Mouse (Mus musculus): ENCODE results near the gene Csf3r. TPM values are rescaled to one million over a fixed set of nuclear protein-coding genes. Genes with fewer than 3 reads are reported as not detected.

Csf3r gene
- total and polyA plus RNA-seq, 3 experiments: 0.06 TPM; not detected in 2

DNA sequence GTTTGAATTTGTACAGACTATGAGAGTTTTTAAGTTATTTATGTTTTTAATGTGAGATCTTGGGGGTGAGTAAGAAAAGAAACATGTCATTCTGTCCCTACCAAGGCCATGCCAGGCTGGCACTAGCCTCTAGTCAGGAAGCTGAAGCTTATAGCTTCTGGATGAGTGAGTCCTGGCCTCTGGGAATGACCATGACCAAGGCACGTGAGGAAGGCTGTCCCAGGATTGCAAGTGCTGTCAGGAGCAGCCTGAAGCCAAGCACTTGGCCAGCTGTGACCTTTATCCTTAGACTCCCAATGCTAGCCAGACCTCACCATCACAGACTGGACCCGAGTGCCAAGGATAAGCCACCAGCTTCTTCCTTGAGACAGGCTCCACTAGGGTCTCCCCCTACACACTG is 31.4 kb upstream of the Csf3r start:
- Histone ChIP-seq H3K4me3 (ENCODE audit: control insufficient read depth in 1 of 2, insufficient read depth in 1 of 2, low read depth in 2 of 2, low read length in 2 of 2) (no peak overlapping the region), H3K36me3 (ENCODE audit: control insufficient read depth in 1 of 2, insufficient read depth in 2 of 2, low read length in 2 of 2) (no peaks in the 10 kb centered on the region), H3K27me3 (ENCODE audit: control insufficient read depth in 1 of 2, insufficient read depth in 2 of 2, low read length in 2 of 2) (no peaks in the 10 kb centered on the region), H3K9ac (ENCODE audit: control insufficient read depth, low read depth, low read length, poor library complexity, severe bottlenecking) (no peak overlapping the region), H3K9me3 (replicated peaks; ENCODE audit: insufficient read depth, low read length) (no peaks in the 10 kb centered on the region), H3K79me2 (ENCODE audit: control insufficient read depth, insufficient read depth, low read length, poor library complexity) (no peaks in the 10 kb centered on the region), H3K27ac (ENCODE audit: control insufficient read depth, low read depth, low read length) (no peak overlapping the region), H3K4me1 (ENCODE audit: control insufficient read depth in 1 of 2, insufficient read depth in 2 of 2, low read length in 2 of 2) (no peaks in the 10 kb centered on the region)
- no peak for TF ChIP-seq USF2 (IDR thresholded peaks at IDR 0.05; ENCODE audit: borderline replicate concordance in 1 of 2, insufficient read depth in 1 of 2, low read depth in 1 of 2, low read length in 2 of 2)
- DNase-seq (ENCODE audit: low read depth, low spot score): no peak

GRCm38 (mm10) chr4:125996576-125996975 is 27.8 kb upstream of the Csf3r start:
- Histone ChIP-seq H3K27me3 (ENCODE audit: control insufficient read depth in 1 of 2, insufficient read depth in 2 of 2, low read length in 2 of 2) (no peaks in the 10 kb centered on the region), H3K9me3 (replicated peaks; ENCODE audit: insufficient read depth, low read length) (no peaks in the 10 kb centered on the region), H3K27ac (ENCODE audit: control insufficient read depth, low read depth, low read length) (no peak overlapping the region), H3K4me1 (ENCODE audit: control insufficient read depth in 1 of 2, insufficient read depth in 2 of 2, low read length in 2 of 2) (no peaks in the 10 kb centered on the region), H3K79me2 (ENCODE audit: control insufficient read depth, insufficient read depth, low read length, poor library complexity) (no peaks in the 10 kb centered on the region), H3K4me3 (ENCODE audit: control insufficient read depth in 1 of 2, insufficient read depth in 1 of 2, low read depth in 2 of 2, low read length in 2 of 2) (no peak overlapping the region), H3K36me3 (ENCODE audit: control insufficient read depth in 1 of 2, insufficient read depth in 2 of 2, low read length in 2 of 2) (no peaks in the 10 kb centered on the region), H3K9ac (ENCODE audit: control insufficient read depth, low read depth, low read length, poor library complexity, severe bottlenecking) (no peak overlapping the region)
- DNase-seq (ENCODE audit: low read depth, low spot score): peak; percentile 63
- 0 out of 2 replicates have a peak, but pooled peaks have one; percentile 25 for TF ChIP-seq MXI1 (IDR thresholded peaks at IDR 0.05; ENCODE audit: low read depth, low read length)
- TF ChIP-seq ELF1 (IDR thresholded peaks at IDR 0.05; ENCODE audit: low read depth, low read length): no peak
- TF ChIP-seq GATA1 (IDR thresholded peaks at IDR 0.05; ENCODE audit: low read depth, low read length): no peak
- no peak for TF ChIP-seq GABPA (IDR thresholded peaks at IDR 0.05; ENCODE audit: low read depth, low read length)
- no peak for TF ChIP-seq MAZ (IDR thresholded peaks at IDR 0.05; ENCODE audit: low read depth, low read length)
- TF ChIP-seq ZNF384 (IDR thresholded peaks at IDR 0.05; ENCODE audit: low read depth, low read length): no peak
- no peak for TF ChIP-seq ZMIZ1 (IDR thresholded peaks at IDR 0.05; ENCODE audit: low read depth, low read length)
- no peak for TF ChIP-seq BHLHE40 (IDR thresholded peaks at IDR 0.05; ENCODE audit: borderline replicate concordance, low read depth, low read length)
- no peak for TF ChIP-seq MYB (IDR thresholded peaks at IDR 0.05; ENCODE audit: low read depth, low read length)
- no peak for TF ChIP-seq MAX (IDR thresholded peaks at IDR 0.05; ENCODE audit: low read length)
- TF ChIP-seq POLR2AphosphoS2 (IDR thresholded peaks at IDR 0.05; ENCODE audit: low read length): no peak
- TF ChIP-seq E2F4 (IDR thresholded peaks at IDR 0.05; ENCODE audit: borderline replicate concordance, low read depth, low read length): no peak
- TF ChIP-seq POLR2AphosphoS5 (IDR thresholded peaks at IDR 0.05; ENCODE audit: borderline replicate concordance, low read depth, low read length): no peak
- no peak for TF ChIP-seq RCOR1 (IDR thresholded peaks at IDR 0.05; ENCODE audit: low read depth, low read length)
- no peak for TF ChIP-seq TBP (IDR thresholded peaks at IDR 0.05; ENCODE audit: low read depth, low read length)
- TF ChIP-seq ZC3H11A (IDR thresholded peaks at IDR 0.05; ENCODE audit: low read depth, low read length): no peak
- TF ChIP-seq SIN3A (IDR thresholded peaks at IDR 0.05; ENCODE audit: low read length): peak; percentile 44; the same call in 1 of the 2 replicates

All from MEL (cell line).